Mouse (Mus musculus) kidney, adult 2 months (tissue): ENCODE measurements at regions not wholly inside any gene's neighbourhood (a gene's known extent, or its start where the extent isn't known, plus 50 kb on each side); places are given as distances from the start of the nearest gene placed in this dataset.

Experiments used
- CTCF ChIP-seq: fragments of 200-500 bp; conservative IDR thresholded peaks from 2 replicates; pipeline ENCODE4 v1.5.1; 2011; ENCODE audit warnings: low read depth, mild to moderate bottlenecking, control low read depth, low read length, moderate library complexity, mixed read lengths; ENCODE audit not compliant: insufficient read depth, insufficient read length
- POLR2A ChIP-seq: fragments of 200-500 bp; IDR thresholded peaks from one replicate; pipeline ENCODE4 v1.6.1; 2011; ENCODE audit warnings: low read depth, low read length, control low read depth

DNA sequence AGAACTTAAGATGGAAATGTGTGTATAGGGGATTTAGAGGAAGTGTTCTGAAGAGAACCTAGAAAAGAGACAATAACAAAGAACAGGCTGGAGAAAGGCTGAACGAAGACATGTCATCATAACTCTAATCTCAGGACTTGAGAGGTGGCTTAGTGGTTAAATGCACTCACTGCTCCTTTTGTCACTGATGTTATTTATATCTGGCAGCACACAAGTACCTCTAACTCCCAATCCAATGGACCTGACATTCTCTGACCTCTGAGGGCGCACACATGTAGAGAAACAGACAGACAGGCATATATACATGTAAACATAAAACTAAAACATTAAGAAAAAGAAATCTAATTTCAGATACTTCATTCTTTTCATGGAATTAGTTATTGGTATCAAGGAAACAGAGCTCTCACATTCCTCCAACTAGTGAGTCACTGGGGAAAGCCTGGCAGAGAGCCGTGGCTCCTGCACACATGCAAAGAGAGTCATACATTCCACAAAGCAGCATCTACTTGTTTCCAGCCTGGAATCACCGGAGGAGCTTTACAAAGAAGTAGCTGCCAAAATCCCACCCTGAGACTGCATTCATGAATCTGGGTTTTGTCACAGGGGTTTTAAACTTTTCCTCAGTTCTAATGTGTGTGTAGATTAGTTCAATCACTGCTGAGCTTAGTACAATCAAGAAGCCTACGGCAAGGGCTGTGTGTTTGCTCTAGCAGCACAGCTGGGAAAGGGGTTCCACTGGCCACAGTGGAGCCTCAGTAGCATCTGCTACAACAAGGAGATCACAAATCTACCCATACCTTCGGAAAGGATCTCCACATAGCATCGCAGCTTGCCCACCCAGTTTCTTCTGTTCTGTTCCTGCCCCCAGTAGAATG lies 674.0 kb downstream of the Ryr2 start:
- TF ChIP-seq CTCF = no peak
- no peak for TF ChIP-seq POLR2A
